Mouse (Mus musculus) neutrophil, adult 65 days (primary cell): Measurements from ENCODE around the gene Mtrex. TPM values are rescaled to one million over a fixed set of nuclear protein-coding genes. Genes with fewer than 3 reads are reported as not detected.

Source experiments
- total RNA-seq: library from RNA; stranded (reverse); gene quantifications from 2 replicates; pipeline ENCODE4 v1.2.4, GENCODE M21; 2023

Gene Mtrex
- 28.0 and 40.3 TPM in 2 replicates for total RNA-seq

GRCm38 (mm10) chr13:112927287-112928001 lies at the start of gene Mtrex, which contains the start of gene Dhx29:
Gene Mtrex, minus strand, starts transcription at chr13:112927398.
Gene Dhx29, plus strand, starts transcription at chr13:112927454.

Other genes with a start within 250 kb of the Mtrex start
- 0.38 TPM in 1 of 2 replicates, not detected in the other for gene Plpp1, start 126.6 kb downstream of the Mtrex start, total RNA-seq
- 10.3 and 11.1 TPM in 2 replicates for gene Dhx29, start 56 bp upstream of the Mtrex start, total RNA-seq
- 20.3 and 26.1 TPM in 2 replicates for gene Ccno, start 60.4 kb upstream of the Mtrex start, total RNA-seq
- gene Mcidas, start 66.4 kb upstream of the Mtrex start, total RNA-seq: not detected in 2 replicates
- not detected in 2 replicates for gene Cdc20b, start 107.7 kb upstream of the Mtrex start, total RNA-seq
- gene Gpx8, start 119.0 kb upstream of the Mtrex start, total RNA-seq: not detected in 2 replicates
- gene Gzma, start 173.6 kb upstream of the Mtrex start, total RNA-seq: not detected in 2 replicates